Mouse (Mus musculus): Measurements from ENCODE around the gene Med24.

- TF ChIP-seq GATA1 (IDR thresholded peaks at IDR 0.05; ENCODE audit: borderline replicate concordance, low read length): no peak
- TF ChIP-seq FLI1 (IDR thresholded peaks at IDR 0.05; ENCODE audit: low read length): no peak
Observed at GRCm38 (mm10) chr11:98743655-98744345, 14.6 kb upstream of the Med24 start.

Data from megakaryocyte, embryonic 14.5 days (primary cell).